Mouse (Mus musculus) olfactory bulb, adult 2 months (tissue): ENCODE results near the gene Phgdh.

ENCODE experiments used
- CTCF ChIP-seq: fragments of 200-500 bp; IDR thresholded peaks from 2 replicates; pipeline ENCODE4 v1.5.1; 2012; ENCODE audit warnings: low read depth, mild to moderate bottlenecking, low read length, moderate library complexity; ENCODE audit not compliant: insufficient read depth
- POLR2A ChIP-seq: fragments of 200-500 bp; IDR thresholded peaks from 2 replicates; pipeline ENCODE4 v1.6.1; 2012; ENCODE audit warnings: mild to moderate bottlenecking, low read depth, low read length, moderate library complexity; ENCODE audit not compliant: insufficient read depth

DNA sequence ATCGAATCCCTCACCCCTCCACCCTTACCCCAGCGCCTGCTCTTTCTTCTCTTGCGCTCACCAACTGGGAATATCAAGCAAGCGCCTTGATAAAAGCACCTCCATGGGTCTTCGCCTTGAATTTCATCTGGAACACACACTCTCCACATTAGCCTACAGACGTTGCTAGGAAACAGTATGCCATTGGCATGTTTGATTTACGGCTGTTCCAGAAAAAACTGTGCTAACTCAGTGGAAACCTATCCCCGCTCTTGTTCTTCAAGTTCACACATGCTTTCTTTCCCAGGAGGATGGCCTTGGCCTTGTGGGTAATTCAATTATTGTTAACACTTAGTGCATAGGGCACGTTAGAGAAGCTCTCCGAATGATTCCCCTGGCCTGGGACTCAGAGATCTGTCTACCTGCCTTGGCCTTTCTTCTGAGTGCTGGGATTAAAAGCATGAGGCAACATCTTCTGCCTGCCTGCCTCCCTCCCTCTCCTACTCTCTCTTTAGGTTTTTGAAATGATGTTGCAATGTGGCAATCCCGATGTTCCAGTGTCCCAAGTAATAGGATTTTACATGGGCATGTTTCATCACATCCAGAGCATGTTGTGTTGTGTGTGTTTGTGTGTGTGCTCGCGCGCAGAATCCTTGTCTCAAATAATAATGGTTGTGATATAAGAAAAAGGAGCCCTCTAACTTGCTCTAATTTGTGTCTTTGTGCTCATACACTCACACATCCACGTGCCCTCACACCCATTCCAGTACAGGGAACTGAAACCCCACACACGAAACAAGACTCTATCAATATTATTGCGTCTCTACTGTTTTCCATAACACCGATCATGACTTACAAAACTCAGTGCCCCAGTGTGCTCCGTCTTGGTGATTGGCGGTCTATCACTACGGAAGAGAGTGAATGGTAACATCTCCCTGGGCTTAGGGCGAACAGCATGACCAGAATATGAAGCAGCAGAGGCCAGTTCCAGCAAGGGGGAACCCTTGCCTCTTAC, 2.8 kb downstream of the Phgdh start:
- TF ChIP-seq POLR2A (no peak), CTCF (no peak)
